Mouse (Mus musculus) MEL (cell line): ENCODE results near the gene Nfia. TPM values are rescaled to one million over a fixed set of nuclear protein-coding genes. Genes with fewer than 3 reads are reported as not detected.

ENCODE experiments used
- DNase-seq: peaks from one replicate; pipeline ENCODE4 v3.0.0; 2011; ENCODE audit warnings: low read depth, low spot score
- H3K27ac ChIP-seq: 2 replicates; pipeline ENCODE4 v1.5.1; 2012; ENCODE audit warnings: low read depth, mild to moderate bottlenecking, control low read depth, low read length, moderate library complexity; ENCODE audit not compliant: control insufficient read depth
- H3K27me3 ChIP-seq, 2 experiments: fragments of 150-350 bp in 1 of 2; sonication (generic) in 1 of 2; 2 replicates each; pipeline ENCODE4 v1.6.1; 2012; ENCODE audit warnings: low read length in 2 of 2, mild to moderate bottlenecking in 2 of 2, improper control_type of control experiment in 1 of 2, moderate library complexity in 1 of 2; ENCODE audit not compliant: insufficient read depth in 2 of 2, control insufficient read depth in 1 of 2
- H3K36me3 ChIP-seq, 2 experiments: 2 replicates each; pipeline ENCODE4 v1.6.1; 2012 to 2014; ENCODE audit warnings: low read length in 2 of 2, improper control_type of control experiment in 1 of 2, inconsistent platforms in 1 of 2, mild to moderate bottlenecking in 1 of 2; ENCODE audit not compliant: insufficient read depth in 2 of 2, control insufficient read depth in 1 of 2
- H3K4me1 ChIP-seq, 2 experiments: fragments of 150-350 bp in 1 of 2; sonication (generic) in 1 of 2; 2 replicates each; pipeline ENCODE4 v1.6.1; 2012; ENCODE audit warnings: low read length in 2 of 2, improper control_type of control experiment in 1 of 2, mild to moderate bottlenecking in 1 of 2; ENCODE audit not compliant: insufficient read depth in 2 of 2, control insufficient read depth in 1 of 2
- H3K4me3 ChIP-seq, 2 experiments: fragments of 150-350 bp in 1 of 2; sonication (generic) in 1 of 2; 2 replicates each; pipeline ENCODE4 v1.5.1; 2012; ENCODE audit warnings: low read depth in 2 of 2, low read length in 2 of 2, mild to moderate bottlenecking in 2 of 2, moderate library complexity in 2 of 2, control low read depth in 1 of 2, improper control_type of control experiment in 1 of 2; ENCODE audit not compliant: control insufficient read depth in 1 of 2, insufficient read depth in 1 of 2
- H3K79me2 ChIP-seq: 2 replicates; pipeline ENCODE4 v1.6.1; 2012; ENCODE audit warnings: mild to moderate bottlenecking, low read length, moderate library complexity; ENCODE audit not compliant: control insufficient read depth, poor library complexity, insufficient read depth
- H3K9ac ChIP-seq: 2 replicates; pipeline ENCODE4 v1.6.1; 2012; ENCODE audit warnings: low read depth, mild to moderate bottlenecking, control low read depth, low read length, moderate library complexity; ENCODE audit not compliant: control insufficient read depth, poor library complexity, severe bottlenecking
- H3K9me3 ChIP-seq: fragments of 150-350 bp; sonication (generic); replicated peaks from 2 replicates; pipeline ENCODE4 v1.6.1; 2012; ENCODE audit warnings: mild to moderate bottlenecking, low read length, improper control_type of control experiment, moderate library complexity; ENCODE audit not compliant: insufficient read depth
- CTCF ChIP-seq, 3 experiments: IDR thresholded peaks in 2 of 3; conservative IDR thresholded peaks in 1 of 3; 2 replicates each; pipeline ENCODE4 v1.5.1; 2011 to 2012; ENCODE audit warnings: low read length in 3 of 3, low read depth in 2 of 3, mild to moderate bottlenecking in 2 of 3, improper control_type of control experiment in 1 of 3, inconsistent platforms in 1 of 3, mixed read lengths in 1 of 3, moderate library complexity in 1 of 3; ENCODE audit not compliant: control insufficient read depth in 1 of 3, insufficient read depth in 1 of 3, poor library complexity in 1 of 3, severe bottlenecking in 1 of 3
- E2F4 ChIP-seq: IDR thresholded peaks from 2 replicates; pipeline ENCODE4 v1.6.1; 2011; ENCODE audit warnings: low read depth, low read length, improper control_type of control experiment, borderline replicate concordance
- EP300 ChIP-seq, 2 experiments: IDR thresholded peaks; 2 replicates each; pipeline ENCODE4 v1.6.1; 2011; ENCODE audit warnings: improper control_type of control experiment in 2 of 2, low read length in 2 of 2, low read depth in 1 of 2, mild to moderate bottlenecking in 1 of 2
- ETS1 ChIP-seq: IDR thresholded peaks from 2 replicates; pipeline ENCODE4 v1.6.1; 2012; ENCODE audit warnings: low read depth, mild to moderate bottlenecking, inconsistent platforms, low read length, improper control_type of control experiment, moderate library complexity
- GABPA ChIP-seq: IDR thresholded peaks from 2 replicates; pipeline ENCODE4 v1.6.1; 2012; ENCODE audit warnings: low read depth, mild to moderate bottlenecking, inconsistent platforms, low read length, improper control_type of control experiment, moderate library complexity
- GATA1 ChIP-seq: IDR thresholded peaks from 2 replicates; pipeline ENCODE4 v1.6.1; 2011; ENCODE audit warnings: low read depth, low read length, improper control_type of control experiment
- JUND ChIP-seq: IDR thresholded peaks from 2 replicates; pipeline ENCODE4 v1.6.1; 2011; ENCODE audit warnings: low read depth, mild to moderate bottlenecking, improper control_type of control experiment, low read length
- KAT2A ChIP-seq: conservative IDR thresholded peaks from 2 replicates; pipeline ENCODE4 v1.6.1; 2012; ENCODE audit warnings: low read depth, low read length, improper control_type of control experiment, inconsistent platforms
- MAX ChIP-seq: IDR thresholded peaks from 2 replicates; pipeline ENCODE4 v1.6.1; 2011; ENCODE audit warnings: low read length, improper control_type of control experiment
- MEF2A ChIP-seq: IDR thresholded peaks from 2 replicates; pipeline ENCODE4 v1.6.1; 2014; ENCODE audit warnings: low read depth, mild to moderate bottlenecking, inconsistent platforms, low read length, improper control_type of control experiment; ENCODE audit not compliant: poor library complexity, insufficient replicate concordance, severe bottlenecking; ENCODE audit errors: extremely low read depth
- MYB ChIP-seq: IDR thresholded peaks from 2 replicates; pipeline ENCODE4 v1.6.1; 2011; ENCODE audit warnings: mild to moderate bottlenecking, low read depth, low read length, improper control_type of control experiment
- MYC ChIP-seq: IDR thresholded peaks from 2 replicates; pipeline ENCODE4 v1.6.1; 2011; ENCODE audit warnings: low read depth, mild to moderate bottlenecking, low read length, improper control_type of control experiment, moderate library complexity
- NRF1 ChIP-seq: IDR thresholded peaks from 2 replicates; pipeline ENCODE4 v1.6.1; 2014; ENCODE audit warnings: low read depth, mild to moderate bottlenecking, inconsistent platforms, low read length, improper control_type of control experiment, moderate library complexity; ENCODE audit not compliant: poor library complexity, insufficient read depth, severe bottlenecking
- POLR2A ChIP-seq, 2 experiments: IDR thresholded peaks; 2 replicates each; pipeline ENCODE4 v1.6.1; 2011 to 2012; ENCODE audit warnings: low read length in 2 of 2, mild to moderate bottlenecking in 2 of 2, control low read depth in 1 of 2, improper control_type of control experiment in 1 of 2, low read depth in 1 of 2, moderate library complexity in 1 of 2; ENCODE audit not compliant: control insufficient read depth in 1 of 2, insufficient read depth in 1 of 2, poor library complexity in 1 of 2
- RAD21 ChIP-seq: IDR thresholded peaks from 2 replicates; pipeline ENCODE4 v1.6.1; 2011; ENCODE audit warnings: mild to moderate bottlenecking, low read depth, low read length, improper control_type of control experiment
- RCOR1 ChIP-seq: IDR thresholded peaks from 2 replicates; pipeline ENCODE4 v1.6.1; 2012; ENCODE audit warnings: low read depth, mild to moderate bottlenecking, inconsistent platforms, low read length, improper control_type of control experiment
- SIN3A ChIP-seq: IDR thresholded peaks from 2 replicates; pipeline ENCODE4 v1.6.1; 2012; ENCODE audit warnings: low read length, improper control_type of control experiment, inconsistent platforms
- TBP ChIP-seq: IDR thresholded peaks from 2 replicates; pipeline ENCODE4 v1.8.0; 2011; ENCODE audit warnings: low read depth, low read length, improper control_type of control experiment
- TCF12 ChIP-seq: IDR thresholded peaks from 2 replicates; pipeline ENCODE4 v1.6.1; 2014; ENCODE audit warnings: low read depth, mild to moderate bottlenecking, inconsistent platforms, low read length, improper control_type of control experiment, moderate library complexity
- UBTF ChIP-seq: IDR thresholded peaks from 2 replicates; pipeline ENCODE4 v1.6.1; 2012; ENCODE audit warnings: low read depth, mild to moderate bottlenecking, inconsistent platforms, low read length, improper control_type of control experiment, moderate library complexity, borderline replicate concordance; ENCODE audit not compliant: insufficient read depth
- USF1 ChIP-seq: IDR thresholded peaks from 2 replicates; pipeline ENCODE4 v1.6.1; 2014; ENCODE audit warnings: low read depth, mild to moderate bottlenecking, inconsistent platforms, low read length, improper control_type of control experiment, moderate library complexity
- ZKSCAN1 ChIP-seq: IDR thresholded peaks from 2 replicates; pipeline ENCODE4 v1.6.1; 2012; ENCODE audit warnings: low read depth, mild to moderate bottlenecking, inconsistent platforms, low read length, improper control_type of control experiment, moderate library complexity
- ZMIZ1 ChIP-seq: IDR thresholded peaks from 2 replicates; pipeline ENCODE4 v1.6.1; 2012; ENCODE audit warnings: low read depth, mild to moderate bottlenecking, inconsistent platforms, low read length, improper control_type of control experiment, moderate library complexity
- ZNF384 ChIP-seq: IDR thresholded peaks from 2 replicates; pipeline ENCODE4 v1.6.1; 2012; ENCODE audit warnings: low read depth, mild to moderate bottlenecking, inconsistent platforms, low read length, improper control_type of control experiment
- polyA plus RNA-seq, 2 experiments: library from polyadenylated mRNA; stranded (reverse) in 1 of 2; unstranded in 1 of 2; fragments of >175 nt in 1 of 2; fragments of >200 nt in 1 of 2; gene quantifications; 2 replicates each; pipeline versions ENCODE4 v1.2.1 to v1.2.4; 2012; ENCODE audit warnings: low replicate concordance in 2 of 2, low read depth in 1 of 2; ENCODE audit not compliant: insufficient read length in 2 of 2, insufficient read depth in 1 of 2, missing spikeins in 1 of 2
- total RNA-seq: library from RNA; depleted of rRNA; stranded (reverse); fragments of 300-350 nt; gene quantifications from 2 replicates; pipeline ENCODE4 v1.2.3, GENCODE M21; 2012

Gene Nfia
- total and polyA plus RNA-seq, 3 experiments: 10.2 to 20.5 (median 13.4) TPM

DNA sequence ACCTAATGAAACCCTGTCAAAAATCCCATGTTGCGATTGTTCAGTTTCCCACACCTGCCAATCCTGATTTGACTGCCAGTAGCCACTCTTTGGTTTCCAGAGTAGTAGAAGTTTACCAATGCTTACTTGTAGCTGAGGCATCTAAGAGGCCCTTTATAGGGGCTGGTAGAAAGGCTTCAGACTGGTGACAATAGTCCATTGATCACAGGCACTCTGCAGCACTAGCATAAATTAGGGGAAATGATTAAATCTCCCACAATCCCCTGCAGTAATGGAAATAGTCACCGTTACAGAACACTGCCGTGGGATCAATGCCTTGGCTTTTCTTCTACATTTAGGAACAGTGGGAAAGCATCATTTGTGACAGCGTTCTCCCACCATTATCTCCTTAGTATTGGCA lies 254.9 kb downstream of the Nfia start:
- Histone ChIP-seq H3K36me3 (peaks cover 0 to 16% of the 10 kb centered on the region in 2 experiments), H3K4me1 (no peaks in the 10 kb centered on the region), H3K9ac (no peak overlapping the region), H3K79me2 (no peaks in the 10 kb centered on the region), H3K27me3 (no peaks in the 10 kb centered on the region), H3K9me3 (no peaks in the 10 kb centered on the region), H3K27ac (no peak overlapping the region), H3K4me3 (no peak overlapping the region)
- no peak for DNase-seq
- TF ChIP-seq CTCF (IDR thresholded peaks at IDR 0.05 in 2 of 3, conservative IDR thresholded peaks at IDR 0.05 in 1 of 3; ENCODE audit: control insufficient read depth in 1 of 3, insufficient read depth in 1 of 3, low read depth in 2 of 3, low read length in 3 of 3, poor library complexity in 1 of 3, severe bottlenecking in 1 of 3) (no peak), ZKSCAN1 (no peak), MYB (no peak), NRF1 (no peak), JUND (no peak), ZNF384 (no peak), ZMIZ1 (no peak), KAT2A (no peak), MEF2A (no peak), MAX (no peak), MYC (no peak)

DNA sequence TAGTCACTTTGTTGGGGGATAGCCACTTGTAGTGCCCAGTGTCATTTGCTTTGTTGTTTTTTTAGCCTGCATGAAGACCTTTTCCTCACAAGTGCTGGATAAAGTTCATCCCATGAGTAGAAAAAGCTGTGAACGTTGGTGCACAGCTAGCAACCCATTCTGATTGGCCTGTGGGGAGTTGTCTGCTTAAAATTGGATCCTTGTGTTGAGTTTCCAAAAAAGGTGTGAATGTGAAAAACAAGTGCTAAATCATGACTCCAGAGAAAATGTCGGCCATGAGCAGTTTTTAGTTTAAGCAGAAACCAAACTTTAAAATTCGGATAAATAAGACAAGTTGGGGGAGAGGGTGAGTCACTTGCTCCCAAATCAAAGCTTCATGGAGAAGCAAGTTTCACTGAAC lies 259.3 kb downstream of the Nfia start:
- Histone ChIP-seq H3K27me3 (no peaks in the 10 kb centered on the region), H3K4me3 (no peak overlapping the region), H3K9me3 (no peaks in the 10 kb centered on the region), H3K36me3 (peaks cover 0 to 10% of the 10 kb centered on the region in 2 experiments), H3K79me2 (no peaks in the 10 kb centered on the region), H3K27ac (no peak overlapping the region), H3K9ac (no peak overlapping the region), H3K4me1 (no peaks in the 10 kb centered on the region)
- no peak for DNase-seq
- no peak for TF ChIP-seq ZNF384
- no peak for TF ChIP-seq RAD21
- no peak for TF ChIP-seq EP300 (IDR thresholded peaks at IDR 0.05; ENCODE audit: low read depth in 1 of 2, low read length in 2 of 2)
- no peak for TF ChIP-seq GATA1
- TF ChIP-seq GABPA: no peak
- TF ChIP-seq UBTF: no peak
- TF ChIP-seq TCF12: no peak
- TF ChIP-seq MEF2A: no peak
- TF ChIP-seq SIN3A: no peak
- TF ChIP-seq E2F4: no peak
- TF ChIP-seq NRF1: no peak
- no peak for TF ChIP-seq MYC
- TF ChIP-seq POLR2A (IDR thresholded peaks at IDR 0.05; ENCODE audit: control insufficient read depth in 1 of 2, insufficient read depth in 1 of 2, low read depth in 1 of 2, low read length in 2 of 2, poor library complexity in 1 of 2): no peak
- no peak for TF ChIP-seq USF1
- no peak for TF ChIP-seq TBP
- no peak for TF ChIP-seq RCOR1
- TF ChIP-seq ETS1: no peak
